Mouse (Mus musculus): ENCODE results near the gene Sfmbt1. TPM values are rescaled to one million over a fixed set of nuclear protein-coding genes. Genes with fewer than 3 reads are reported as not detected.

Sfmbt1 gene
- polyA plus RNA-seq, 1 experiment from 2014 or later: 18.0 TPM

- H3K9ac ChIP-seq (ENCODE audit: low read depth, low read length): no peak overlapping the region
- no peak for ATAC-seq (ENCODE audit: low FRiP score, low TSS enrichment)
- H3K4me2 ChIP-seq (replicated peaks; ENCODE audit: low read depth, low read length): no peak overlapping the region
- WGBS: 94% methylated on average over 5 of the region's 5 CpGs
- no peaks in the 10 kb centered on the region for H3K27me3 ChIP-seq (ENCODE audit: control insufficient read depth, insufficient read depth, low read length)
- no peaks in the 10 kb centered on the region for H3K9me3 ChIP-seq (ENCODE audit: control insufficient read depth, low read length)
- no peaks in the 10 kb centered on the region for H3K36me3 ChIP-seq (ENCODE audit: control insufficient read depth, insufficient read depth, low read length)
- no peak overlapping the region for H3K4me3 ChIP-seq (ENCODE audit: low read length)
- no peak overlapping the region for H3K27ac ChIP-seq (ENCODE audit: low read depth, low read length)
- H3K4me1 ChIP-seq (ENCODE audit: control insufficient read depth, insufficient read depth, low read length): no peaks in the 10 kb centered on the region
These were observed 20.0 kb downstream of the Sfmbt1 start for GRCm38 (mm10) chr14:30734665-30735064.

GRCm38 (mm10) chr14:30735810-30736209 is 21.2 kb downstream of the Sfmbt1 start:
- ATAC-seq (ENCODE audit: low FRiP score, low TSS enrichment): no peak
- WGBS: 43% methylated on average over 3 of the region's 3 CpGs

GRCm38 (mm10) chr14:30736413-30736812 is 21.8 kb downstream of the Sfmbt1 start:
- no peak for ATAC-seq (ENCODE audit: low FRiP score, low TSS enrichment)
- Histone ChIP-seq H3K4me3 (ENCODE audit: low read length) (no peak overlapping the region), H3K4me1 (ENCODE audit: control insufficient read depth, insufficient read depth, low read length) (no peaks in the 10 kb centered on the region), H3K9me3 (ENCODE audit: control insufficient read depth, low read length) (no peaks in the 10 kb centered on the region), H3K4me2 (replicated peaks; ENCODE audit: low read depth, low read length) (no peak overlapping the region), H3K36me3 (ENCODE audit: control insufficient read depth, insufficient read depth, low read length) (no peaks in the 10 kb centered on the region), H3K27ac (ENCODE audit: low read depth, low read length) (no peak overlapping the region), H3K27me3 (ENCODE audit: control insufficient read depth, insufficient read depth, low read length) (no peaks in the 10 kb centered on the region), H3K9ac (ENCODE audit: low read depth, low read length) (no peak overlapping the region)
- WGBS: 88% methylated on average over 1 of the region's 1 CpGs

More at GRCm38 (mm10) chr14:30735810-30736209, 21.2 kb downstream of the Sfmbt1 start:
- Histone ChIP-seq H3K27ac (ENCODE audit: low read depth, low read length) (no peak overlapping the region), H3K4me3 (ENCODE audit: low read length) (no peak overlapping the region), H3K4me1 (ENCODE audit: control insufficient read depth, insufficient read depth, low read length) (no peaks in the 10 kb centered on the region), H3K9ac (ENCODE audit: low read depth, low read length) (no peak overlapping the region), H3K27me3 (ENCODE audit: control insufficient read depth, insufficient read depth, low read length) (no peaks in the 10 kb centered on the region), H3K9me3 (ENCODE audit: control insufficient read depth, low read length) (no peaks in the 10 kb centered on the region), H3K4me2 (replicated peaks; ENCODE audit: low read depth, low read length) (no peak overlapping the region), H3K36me3 (ENCODE audit: control insufficient read depth, insufficient read depth, low read length) (no peaks in the 10 kb centered on the region)

- H3K9ac ChIP-seq (ENCODE audit: low read depth, low read length): no peak overlapping the region
- H3K36me3 ChIP-seq (ENCODE audit: control insufficient read depth, insufficient read depth, low read length): no peaks in the 10 kb centered on the region
- ATAC-seq (ENCODE audit: low FRiP score, low TSS enrichment): no peak
- 82% methylated on average over 3 of the region's 3 CpGs for WGBS
- H3K9me3 ChIP-seq (ENCODE audit: control insufficient read depth, low read length): no peaks in the 10 kb centered on the region
- H3K27me3 ChIP-seq (ENCODE audit: control insufficient read depth, insufficient read depth, low read length): no peaks in the 10 kb centered on the region
- H3K4me3 ChIP-seq (ENCODE audit: low read length): no peak overlapping the region
- H3K4me1 ChIP-seq (ENCODE audit: control insufficient read depth, insufficient read depth, low read length): no peaks in the 10 kb centered on the region
- no peak overlapping the region for H3K27ac ChIP-seq (ENCODE audit: low read depth, low read length)
- no peak overlapping the region for H3K4me2 ChIP-seq (replicated peaks; ENCODE audit: low read depth, low read length)
These were observed 29.2 kb downstream of the Sfmbt1 start for GRCm38 (mm10) chr14:30743891-30744290.

- Histone ChIP-seq H3K4me3 (ENCODE audit: low read length) (no peak overlapping the region), H3K9me3 (ENCODE audit: control insufficient read depth, low read length) (no peaks in the 10 kb centered on the region), H3K4me1 (ENCODE audit: control insufficient read depth, insufficient read depth, low read length) (no peaks in the 10 kb centered on the region), H3K4me2 (replicated peaks; ENCODE audit: low read depth, low read length) (no peak overlapping the region), H3K9ac (ENCODE audit: low read depth, low read length) (no peak overlapping the region), H3K27ac (ENCODE audit: low read depth, low read length) (no peak overlapping the region), H3K27me3 (ENCODE audit: control insufficient read depth, insufficient read depth, low read length) (no peaks in the 10 kb centered on the region), H3K36me3 (ENCODE audit: control insufficient read depth, insufficient read depth, low read length) (no peaks in the 10 kb centered on the region)
- WGBS: 94% methylated on average over 1 of the region's 1 CpGs
- ATAC-seq (ENCODE audit: low FRiP score, low TSS enrichment): no peak
These were observed 31.5 kb downstream of the Sfmbt1 start for GRCm38 (mm10) chr14:30746160-30746559.

- Histone ChIP-seq H3K4me2 (replicated peaks; ENCODE audit: low read depth, low read length) (no peak overlapping the region), H3K4me1 (ENCODE audit: control insufficient read depth, insufficient read depth, low read length) (0 out of 2 replicates have a peak, but pooled peaks cover under 1% of the 10 kb centered on the region), H3K27ac (ENCODE audit: low read depth, low read length) (no peak overlapping the region), H3K9me3 (ENCODE audit: control insufficient read depth, low read length) (no peaks in the 10 kb centered on the region), H3K27me3 (ENCODE audit: control insufficient read depth, insufficient read depth, low read length) (no peaks in the 10 kb centered on the region), H3K9ac (ENCODE audit: low read depth, low read length) (no peak overlapping the region), H3K36me3 (ENCODE audit: control insufficient read depth, insufficient read depth, low read length) (no peaks in the 10 kb centered on the region), H3K4me3 (ENCODE audit: low read length) (no peak overlapping the region)
- no peak for ATAC-seq (ENCODE audit: low FRiP score, low TSS enrichment)
- 89% methylated on average over 3 of the region's 3 CpGs for WGBS
These were observed 42.6 kb downstream of the Sfmbt1 start for GRCm38 (mm10) chr14:30757239-30757638.

GRCm38 (mm10) chr14:30761211-30761610 is 46.6 kb downstream of the Sfmbt1 start:
- H3K27me3 ChIP-seq (ENCODE audit: control insufficient read depth, insufficient read depth, low read length): no peaks in the 10 kb centered on the region
- H3K4me2 ChIP-seq (replicated peaks; ENCODE audit: low read depth, low read length): no peak overlapping the region
- WGBS: 86% methylated on average over 1 of the region's 1 CpGs
- no peak overlapping the region for H3K9ac ChIP-seq (ENCODE audit: low read depth, low read length)
- ATAC-seq (ENCODE audit: low FRiP score, low TSS enrichment): no peak
- 0 out of 2 replicates have a peak, but pooled peaks cover 3% of the 10 kb centered on the region for H3K4me1 ChIP-seq (ENCODE audit: control insufficient read depth, insufficient read depth, low read length)
- H3K4me3 ChIP-seq (ENCODE audit: low read length): no peak overlapping the region
- no peak overlapping the region for H3K27ac ChIP-seq (ENCODE audit: low read depth, low read length)
- no peaks in the 10 kb centered on the region for H3K9me3 ChIP-seq (ENCODE audit: control insufficient read depth, low read length)
- H3K36me3 ChIP-seq (ENCODE audit: control insufficient read depth, insufficient read depth, low read length): no peaks in the 10 kb centered on the region

- Histone ChIP-seq H3K27me3 (ENCODE audit: control insufficient read depth, insufficient read depth, low read length) (no peaks in the 10 kb centered on the region), H3K4me2 (replicated peaks; ENCODE audit: low read depth, low read length) (no peak overlapping the region), H3K9ac (ENCODE audit: low read depth, low read length) (no peak overlapping the region), H3K36me3 (ENCODE audit: control insufficient read depth, insufficient read depth, low read length) (no peaks in the 10 kb centered on the region), H3K9me3 (ENCODE audit: control insufficient read depth, low read length) (no peaks in the 10 kb centered on the region), H3K4me1 (ENCODE audit: control insufficient read depth, insufficient read depth, low read length) (0 out of 2 replicates have a peak, but pooled peaks cover 3% of the 10 kb centered on the region), H3K27ac (ENCODE audit: low read depth, low read length) (0 out of 2 replicates have a peak overlapping the region, but pooled peaks have one; percentile 26), H3K4me3 (ENCODE audit: low read length) (no peak overlapping the region)
- 90% methylated on average over 7 of the region's 7 CpGs for WGBS
- ATAC-seq (ENCODE audit: low FRiP score, low TSS enrichment): no peak
These were observed 47.7 kb downstream of the Sfmbt1 start for GRCm38 (mm10) chr14:30762131-30762903.

GRCm38 (mm10) chr14:30762904-30763568 is 48.4 kb downstream of the Sfmbt1 start:
- Histone ChIP-seq H3K4me3 (ENCODE audit: low read length) (no peak overlapping the region), H3K9me3 (ENCODE audit: control insufficient read depth, low read length) (no peaks in the 10 kb centered on the region), H3K27ac (ENCODE audit: low read depth, low read length) (0 out of 2 replicates have a peak overlapping the region, but pooled peaks have one; percentile 26), H3K9ac (ENCODE audit: low read depth, low read length) (no peak overlapping the region), H3K4me1 (ENCODE audit: control insufficient read depth, insufficient read depth, low read length) (0 out of 2 replicates have a peak, but pooled peaks cover 3% of the 10 kb centered on the region), H3K36me3 (ENCODE audit: control insufficient read depth, insufficient read depth, low read length) (no peaks in the 10 kb centered on the region), H3K4me2 (replicated peaks; ENCODE audit: low read depth, low read length) (no peak overlapping the region), H3K27me3 (ENCODE audit: control insufficient read depth, insufficient read depth, low read length) (no peaks in the 10 kb centered on the region)
- 45% methylated on average over 5 of the region's 5 CpGs for WGBS
- no peak for ATAC-seq (ENCODE audit: low FRiP score, low TSS enrichment)
